Mouse (Mus musculus) gastrocnemius, postnatal 25 days (tissue): ENCODE data around the gene Atrip. TPM values are rescaled to one million over a fixed set of nuclear protein-coding genes. Genes with fewer than 3 reads are reported as not detected.

ENCODE experiments used
- DNase-seq: peaks from one replicate; pipeline ENCODE4 v3.0.0; 2022
- total RNA-seq, 2 experiments: library from RNA; stranded (reverse); gene quantifications; 1 replicate in 1 of 2; 2 replicates in 1 of 2; pipeline ENCODE4 v1.2.3; 2021

Gene Atrip
- total RNA-seq, 2 experiments from 2014 or later: 7.9 to 8.4 TPM

GRCm38 (mm10) chr9:109038086-109038895 is 35.6 kb downstream of the Atrip start, which contains the start of gene Shisa5:
TSS of gene Shisa5 (plus strand) at chr9:109038565.
- peak; percentile 84 for DNase-seq

- DNase-seq: no peak
Observed at GRCm38 (mm10) chr9:109032435-109032834, 41.5 kb downstream of the Atrip start.

- no peak for DNase-seq
Observed at GRCm38 (mm10) chr9:109031686-109032085, 42.2 kb downstream of the Atrip start.

- DNase-seq: no peak
Observed at GRCm38 (mm10) chr9:109031001-109031400, 42.9 kb downstream of the Atrip start.

- DNase-seq: no peak
Observed at GRCm38 (mm10) chr9:109030312-109030711, 43.6 kb downstream of the Atrip start.

GRCm38 (mm10) chr9:109028919-109029318 is 45.0 kb downstream of the Atrip start:
- DNase-seq: no peak

GRCm38 (mm10) chr9:109028421-109028820 is 45.5 kb downstream of the Atrip start:
- no peak for DNase-seq

GRCm38 (mm10) chr9:109027521-109027920 is 46.4 kb downstream of the Atrip start:
- DNase-seq: peak; percentile 45

GRCm38 (mm10) chr9:109022866-109023685 is 50.8 kb downstream of the Atrip start:
- DNase-seq: no peak

GRCm38 (mm10) chr9:109021428-109021827 is 52.5 kb downstream of the Atrip start:
- DNase-seq: no peak

- no peak for DNase-seq
Observed at GRCm38 (mm10) chr9:109016973-109017604, 56.8 kb downstream of the Atrip start.

- DNase-seq: no peak
Observed at GRCm38 (mm10) chr9:109015397-109015796, 58.5 kb downstream of the Atrip start.

GRCm38 (mm10) chr9:109010316-109010690 is 63.6 kb downstream of the Atrip start:
- peak; percentile 50 for DNase-seq

GRCm38 (mm10) chr9:109009636-109010315 is 64.1 kb downstream of the Atrip start:
- peak; percentile 88 for DNase-seq

GRCm38 (mm10) chr9:109008994-109009635 is 64.8 kb downstream of the Atrip start:
- DNase-seq: no peak

- DNase-seq: no peak
Observed at GRCm38 (mm10) chr9:109008081-109008480, 65.8 kb downstream of the Atrip start.

Other genes starting within 250 kb of the Atrip start
- under 1 TPM in 1 of 2 experiments, not detected in 1; 0.03 TPM for gene Celsr3, start 247.8 kb downstream of the Atrip start, total RNA-seq
- 10 to 100 TPM; 12.0 to 16.7 TPM for gene Slc26a6, start 220.8 kb downstream of the Atrip start, total RNA-seq
- not detected for gene Tmem89, start 159.5 kb downstream of the Atrip start, total RNA-seq
- 1,000 to 10,000 TPM; 1,091 to 1,107 TPM for gene Uqcrc1, start 137.5 kb downstream of the Atrip start, total RNA-seq
- 1 to 10 TPM; 1.6 to 3.5 TPM for gene Col7a1, start 120.5 kb downstream of the Atrip start, total RNA-seq
- gene Ucn2, start 88.1 kb downstream of the Atrip start, total RNA-seq: under 1 TPM; 0.23 to 0.24 TPM
- gene Pfkfb4, start 82.3 kb downstream of the Atrip start, total RNA-seq: 10 to 100 TPM; 20.4 to 32.4 TPM
- gene Shisa5, start 35.6 kb downstream of the Atrip start, total RNA-seq: 10 to 100 TPM; 12.9 to 21.6 TPM
- 10 to 100 TPM in 1 of 2 experiments, 1 to 10 TPM in 1; 9.7 to 10.5 TPM for gene Trex1, start 14.4 kb downstream of the Atrip start, total RNA-seq
- 1 to 10 TPM; 6.9 to 7.5 TPM for gene Ccdc51, start 8.4 kb upstream of the Atrip start, total RNA-seq
- gene Tma7, start 8.5 kb upstream of the Atrip start, total RNA-seq: 100 to 1,000 TPM; 238 to 253 TPM
- gene Plxnb1, start 21.3 kb upstream of the Atrip start, total RNA-seq: 1 to 10 TPM; 1.0 to 1.7 TPM
- not detected for gene Fbxw21, start 87.9 kb upstream of the Atrip start, total RNA-seq
- gene Fbxw13, start 121.9 kb upstream of the Atrip start, total RNA-seq: not detected
- not detected for gene Fbxw20, start 160.6 kb upstream of the Atrip start, total RNA-seq
- not detected for gene Fbxw14, start 213.6 kb upstream of the Atrip start, total RNA-seq